Mouse (Mus musculus) brain, adult 10 weeks (tissue): ENCODE data around the gene Tas2r131. TPM values are rescaled to one million over a fixed set of nuclear protein-coding genes. Genes with fewer than 3 reads are reported as not detected.

Experiments
- polyA plus RNA-seq: library from polyadenylated mRNA; stranded (reverse); fragments of 350-450 nt; fragmentation: Illumina TruSeq; extraction: RNeasy Lipid Tissue Mini Kit (QIAGEN cat#74804); gene quantifications from one replicate; pipeline ENCODE4 v1.2.3, GENCODE M21; 2015; ENCODE audit warnings: low read depth, low replicate concordance

Tas2r131 gene
- not detected for polyA plus RNA-seq

DNA sequence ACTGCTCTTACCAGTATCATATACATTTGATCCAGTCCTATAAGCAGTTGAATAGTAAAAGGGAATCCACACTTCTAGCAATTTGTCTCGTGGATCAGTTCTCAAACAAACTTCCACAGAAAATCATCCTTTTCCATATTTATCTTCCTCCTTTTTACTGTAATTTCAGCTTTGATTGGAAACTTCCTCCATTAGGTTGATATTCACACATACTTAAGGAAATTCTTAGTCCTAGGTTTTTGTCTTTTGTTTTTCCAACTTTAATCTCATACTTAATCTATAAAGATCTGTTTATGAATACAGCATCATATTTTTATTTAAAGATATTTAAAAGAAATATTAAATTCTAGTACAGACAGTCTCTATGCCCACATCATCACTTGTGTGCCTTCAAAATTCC lies at the start of gene Tas2r131:
TSS of gene Tas2r131 (minus strand) at position 101 of the 400 bp plus-strand sequence.

DNA sequence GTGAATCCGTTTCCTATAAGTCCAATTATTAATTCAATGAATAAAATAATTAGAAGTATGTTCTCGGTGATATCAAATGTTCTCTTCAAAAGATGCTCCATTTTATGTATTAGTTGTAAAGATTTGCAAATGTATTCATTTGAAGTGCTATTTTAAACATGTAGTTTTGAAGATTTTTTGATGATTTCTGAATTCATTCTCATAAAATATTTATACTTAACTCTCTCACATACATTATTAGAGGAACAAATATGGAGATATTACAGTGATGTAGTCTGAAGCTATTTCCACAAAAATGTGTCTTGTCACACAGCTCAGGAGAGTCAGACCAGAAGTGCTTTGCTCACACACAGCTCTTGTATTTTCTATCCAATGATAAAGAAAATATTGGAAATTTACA lies 23.1 kb upstream of the Tas2r131 start, which contains the start of gene Tas2r109:
TSS of gene Tas2r109 (minus strand) at position 101 of the 400 bp plus-strand sequence.

DNA sequence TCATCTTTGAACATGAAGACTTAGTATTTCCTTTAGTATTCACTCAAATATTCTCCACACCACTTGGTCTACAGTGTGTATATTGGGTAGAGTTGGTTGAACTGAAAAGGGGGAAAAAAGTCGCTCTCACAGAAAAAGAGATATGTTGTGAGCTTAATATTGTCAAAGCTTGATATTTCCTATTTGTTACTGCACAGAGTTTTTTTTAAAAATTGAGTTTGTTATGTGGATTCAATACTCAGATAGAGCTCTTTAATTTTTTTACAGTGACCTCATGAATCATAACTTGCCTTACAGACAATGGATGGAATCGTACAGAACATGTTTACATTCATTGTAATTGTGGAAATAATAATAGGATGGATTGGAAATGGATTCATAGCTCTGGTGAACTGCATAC lies 6.9 kb downstream of the Tas2r131 start, which contains the start of gene Tas2r129:
TSS of gene Tas2r129 (plus strand) at position 301 of the 400 bp plus-strand sequence.

DNA sequence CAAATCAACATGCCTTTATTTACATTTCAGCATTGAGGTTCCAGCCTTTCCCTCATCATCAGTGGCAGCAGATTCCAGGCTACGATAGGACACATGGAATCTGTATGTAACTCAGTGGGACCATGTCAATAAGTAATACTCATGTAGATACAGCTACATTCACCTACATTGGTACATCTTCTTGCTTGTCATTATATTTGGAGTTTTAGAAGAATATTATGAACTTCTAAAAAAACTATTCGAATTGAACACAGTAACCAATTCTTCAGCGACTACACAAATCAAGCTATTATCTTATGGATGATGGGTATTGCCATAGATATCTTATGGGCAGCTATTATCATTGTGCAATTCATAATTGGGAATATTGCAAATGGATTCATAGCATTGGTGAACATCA lies 48.4 kb downstream of the Tas2r131 start, which contains the start of gene Tas2r125:
TSS of gene Tas2r125 (plus strand) at position 301 of the 400 bp plus-strand sequence.

Other genes starting within 250 kb of the Tas2r131 start
- not detected for gene Tas2r122, start 246.0 kb downstream of the Tas2r131 start, polyA plus RNA-seq
- not detected for gene Tas2r115, start 219.9 kb downstream of the Tas2r131 start, polyA plus RNA-seq
- gene Tas2r124, start 203.2 kb downstream of the Tas2r131 start, polyA plus RNA-seq, result not detected
- not detected for gene Tas2r102, start 195.8 kb downstream of the Tas2r131 start, polyA plus RNA-seq
- not detected for gene Tas2r136, start 179.8 kb downstream of the Tas2r131 start, polyA plus RNA-seq
- not detected for gene Tas2r117, start 155.1 kb downstream of the Tas2r131 start, polyA plus RNA-seq
- not detected for gene Tas2r123, start 110.8 kb downstream of the Tas2r131 start, polyA plus RNA-seq
- not detected for gene Tas2r116, start 102.5 kb downstream of the Tas2r131 start, polyA plus RNA-seq
- gene Tas2r110, start 89.9 kb downstream of the Tas2r131 start, polyA plus RNA-seq, result not detected
- not detected for gene Tas2r113, start 64.9 kb downstream of the Tas2r131 start, polyA plus RNA-seq
- not detected for gene Tas2r125, start 48.3 kb downstream of the Tas2r131 start, polyA plus RNA-seq
- not detected for gene Tas2r129, start 6.8 kb downstream of the Tas2r131 start, polyA plus RNA-seq
- gene Tas2r109, start 23.0 kb upstream of the Tas2r131 start, polyA plus RNA-seq, result not detected
- gene Tas2r103, start 79.2 kb upstream of the Tas2r131 start, polyA plus RNA-seq, result not detected
- not detected for gene Tas2r140, start 97.9 kb upstream of the Tas2r131 start, polyA plus RNA-seq
- gene Smim10l1, start 147.0 kb upstream of the Tas2r131 start, polyA plus RNA-seq, result 146 TPM